Mouse (Mus musculus): ENCODE data around the gene Pik3ap1. TPM values are rescaled to one million over a fixed set of nuclear protein-coding genes. Genes with fewer than 3 reads are reported as not detected.

The Pik3ap1 gene
- polyA plus RNA-seq, 1 experiment from 2014 or later, result 2.8 TPM

DNA sequence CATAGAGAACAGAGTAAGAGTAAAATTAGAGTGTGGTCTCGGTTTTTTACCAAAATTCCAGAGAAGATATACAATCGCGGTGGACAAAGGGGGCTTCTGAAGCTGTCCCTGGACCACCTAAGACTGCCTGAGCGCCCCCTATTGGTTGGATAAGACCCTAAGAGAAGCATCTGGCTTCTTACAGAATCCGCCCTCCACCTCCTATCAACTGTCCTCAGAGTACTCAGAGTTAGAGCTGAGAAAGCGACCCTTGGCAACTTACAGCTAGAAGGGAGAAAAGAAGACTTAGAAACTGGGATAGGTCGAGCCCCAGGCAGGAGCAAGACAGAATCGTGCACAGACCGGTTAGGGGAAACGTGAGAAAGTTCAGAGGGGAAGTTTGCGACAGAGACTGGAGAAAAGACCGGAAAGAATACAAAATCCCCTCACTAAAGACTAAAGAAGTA, 473 bp downstream of the Pik3ap1 start:
- H3K27me3 ChIP-seq, result peaks cover 2% of the 10 kb centered on the region; the same call in 1 of the 2 replicates
- peaks cover 19% of the 10 kb centered on the region for H3K4me1 ChIP-seq
- no peak overlapping the region for H3K27ac ChIP-seq
- H3K4me3 ChIP-seq, result peak overlapping the region; percentile 48
- ATAC-seq (ENCODE audit: borderline replicate concordance, extremely low read depth, low FRiP score, low TSS enrichment), result no peak
- no peaks in the 10 kb centered on the region for H3K9me3 ChIP-seq
- peak overlapping the region; percentile 98 for H3K4me2 ChIP-seq
- WGBS, result 12% methylated on average over 12 of the region's 12 CpGs
- H3K9ac ChIP-seq, result peak overlapping the region; percentile 50; the same call in 1 of the 2 replicates
- H3K36me3 ChIP-seq, result no peaks in the 10 kb centered on the region

DNA sequence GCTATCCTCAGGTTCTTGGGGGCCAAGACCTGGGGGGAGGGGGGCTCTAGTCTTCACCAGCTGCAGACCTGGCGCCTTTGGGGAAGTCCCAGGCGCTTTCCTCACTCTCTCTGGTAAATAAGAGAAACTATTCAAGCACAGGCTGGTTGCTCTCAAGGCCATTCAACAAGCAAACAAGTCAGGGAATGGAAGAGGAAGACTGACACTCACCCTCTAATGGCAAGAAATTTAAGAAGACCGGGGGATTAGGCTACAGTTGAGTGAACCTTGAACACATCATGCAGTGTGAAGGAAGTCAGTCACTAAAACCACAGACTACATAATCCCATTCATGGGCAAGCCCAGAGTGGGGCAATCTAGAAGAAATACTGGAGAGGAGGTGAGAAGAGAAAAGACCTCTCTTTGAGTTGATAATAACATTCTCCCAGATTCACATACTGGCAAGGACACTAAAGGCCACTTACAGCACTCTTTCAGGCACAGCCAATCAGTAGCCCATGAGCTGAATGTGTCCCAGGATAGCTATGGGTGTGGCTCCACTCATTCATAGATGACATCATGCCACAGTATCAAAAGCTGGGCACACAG, 2.4 kb downstream of the Pik3ap1 start:
- H3K36me3 ChIP-seq, result no peaks in the 10 kb centered on the region
- peaks cover 2% of the 10 kb centered on the region; the same call in 1 of the 2 replicates for H3K27me3 ChIP-seq
- ATAC-seq (ENCODE audit: borderline replicate concordance, extremely low read depth, low FRiP score, low TSS enrichment), result no peak
- H3K9me3 ChIP-seq, result no peaks in the 10 kb centered on the region
- WGBS, result 71% methylated on average over 3 of the region's 3 CpGs
- peaks cover 13% of the 10 kb centered on the region; the same call in 1 of the 2 replicates for H3K4me1 ChIP-seq
- no peak overlapping the region for H3K27ac ChIP-seq
- H3K4me3 ChIP-seq, result no peak overlapping the region
- H3K4me2 ChIP-seq, result no peak overlapping the region
- H3K9ac ChIP-seq, result no peak overlapping the region

DNA sequence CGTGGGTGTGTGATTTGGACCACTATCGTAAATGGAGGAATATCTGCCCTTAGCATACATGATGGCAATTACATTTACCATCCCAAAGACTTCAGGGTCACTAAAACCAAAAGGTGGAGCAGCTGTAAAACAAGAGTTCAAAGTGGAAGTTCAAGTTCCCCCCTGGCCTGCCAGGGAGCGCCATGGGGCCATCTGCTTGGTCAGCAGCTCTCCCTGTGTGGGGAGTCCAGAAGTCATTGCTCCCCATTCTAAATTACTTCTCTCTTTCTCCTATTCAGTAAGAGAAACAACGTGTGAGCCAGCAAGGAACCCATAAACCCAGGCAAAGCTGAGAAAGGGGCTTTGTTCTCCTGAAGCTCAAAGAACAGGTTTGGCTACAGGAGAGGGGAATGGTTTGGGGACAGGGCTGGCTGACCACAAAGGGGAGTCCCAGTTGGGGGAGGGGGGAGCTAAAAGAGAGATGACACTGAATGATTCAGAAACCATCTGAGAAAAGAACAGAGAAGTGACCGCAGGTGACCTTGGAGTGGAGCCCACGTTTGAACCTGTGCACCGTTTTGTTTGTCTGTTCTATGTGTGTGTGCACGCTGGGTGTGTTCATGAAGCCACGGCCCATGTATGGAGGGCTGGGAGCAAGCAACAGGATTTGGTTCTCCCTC, 3.2 kb downstream of the Pik3ap1 start:
- Histone ChIP-seq H3K27ac (no peak overlapping the region), H3K4me1 (peaks cover 13% of the 10 kb centered on the region; the same call in 1 of the 2 replicates), H3K4me3 (no peak overlapping the region), H3K4me2 (no peak overlapping the region), H3K9me3 (no peaks in the 10 kb centered on the region), H3K9ac (no peak overlapping the region), H3K27me3 (peaks cover 2% of the 10 kb centered on the region; the same call in 1 of the 2 replicates), H3K36me3 (no peaks in the 10 kb centered on the region)
- no peak for ATAC-seq (ENCODE audit: borderline replicate concordance, extremely low read depth, low FRiP score, low TSS enrichment)
- 62% methylated on average over 9 of the region's 9 CpGs for WGBS

DNA sequence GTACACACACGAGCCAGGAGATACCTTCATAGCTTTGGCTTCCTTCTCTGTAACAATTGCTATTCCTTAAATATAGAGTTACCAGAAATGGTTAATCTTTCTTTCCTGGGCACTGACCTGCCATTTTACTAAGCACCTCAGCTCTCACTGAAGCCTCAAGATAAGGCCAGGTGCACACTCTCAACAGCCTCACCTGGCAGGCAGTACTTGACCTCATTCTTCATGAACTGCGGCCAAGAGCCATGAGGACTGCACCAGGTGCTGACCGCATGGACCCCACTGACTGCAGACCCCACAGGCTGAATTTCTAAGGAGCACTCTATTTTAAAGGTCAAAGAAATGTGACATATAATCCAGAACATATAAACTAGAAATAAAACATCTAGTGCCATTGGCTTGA, 5.7 kb downstream of the Pik3ap1 start:
- 62% methylated on average over 3 of the region's 3 CpGs for WGBS
- ATAC-seq (ENCODE audit: borderline replicate concordance, extremely low read depth, low FRiP score, low TSS enrichment), result no peak

DNA sequence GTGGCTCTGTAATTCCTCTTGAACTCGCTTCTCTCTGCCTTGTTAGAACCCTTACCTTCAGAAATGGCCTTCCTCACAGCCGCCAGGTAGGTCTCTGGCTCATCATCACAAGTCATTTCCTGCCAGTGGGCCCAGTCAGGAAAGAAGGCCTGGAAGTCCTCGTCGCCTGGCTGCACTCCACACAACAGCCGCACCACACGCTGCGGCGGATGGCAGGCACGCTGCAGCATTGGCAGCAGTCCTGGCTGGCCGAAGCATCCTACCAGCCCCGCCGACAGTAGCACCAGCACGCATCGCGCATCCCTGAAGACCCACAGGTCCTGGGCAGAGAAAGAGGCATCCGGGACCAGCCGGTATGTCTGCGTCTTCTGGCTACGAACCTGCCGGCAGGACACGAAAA, 9.1 kb downstream of the Pik3ap1 start:
- Histone ChIP-seq H3K4me1 (no peaks in the 10 kb centered on the region), H3K9me3 (no peaks in the 10 kb centered on the region), H3K4me3 (no peak overlapping the region), H3K27me3 (no peaks in the 10 kb centered on the region), H3K4me2 (no peak overlapping the region), H3K27ac (no peak overlapping the region), H3K36me3 (no peaks in the 10 kb centered on the region), H3K9ac (no peak overlapping the region)
- WGBS, result 82% methylated on average over 21 of the region's 21 CpGs
- no peak for ATAC-seq (ENCODE audit: borderline replicate concordance, extremely low read depth, low FRiP score, low TSS enrichment)

More for the DNA sequence above, 5.7 kb downstream of the Pik3ap1 start:
- Histone ChIP-seq H3K27me3 (no peaks in the 10 kb centered on the region), H3K36me3 (no peaks in the 10 kb centered on the region), H3K9me3 (no peaks in the 10 kb centered on the region), H3K4me3 (no peak overlapping the region), H3K27ac (no peak overlapping the region), H3K9ac (no peak overlapping the region), H3K4me1 (no peaks in the 10 kb centered on the region), H3K4me2 (no peak overlapping the region)

DNA sequence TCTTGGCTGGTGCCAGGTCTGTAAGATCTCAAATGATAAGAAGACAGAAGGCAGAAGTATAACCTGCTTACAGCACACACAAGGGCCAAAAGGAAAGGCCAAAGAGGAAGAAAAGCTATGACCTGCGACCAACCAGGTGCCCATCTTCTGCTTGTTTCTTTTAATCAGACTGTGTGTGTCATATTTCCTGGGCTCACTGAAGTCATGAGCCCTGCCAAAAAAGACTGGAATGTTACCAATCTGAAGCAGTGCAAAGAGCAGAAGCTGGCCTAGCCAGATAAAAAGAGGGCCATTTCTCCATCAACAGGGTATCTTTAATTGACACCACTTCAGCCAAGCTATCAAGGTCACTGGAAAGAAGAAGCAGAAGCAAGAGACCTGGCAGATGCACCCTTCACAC, 9.8 kb downstream of the Pik3ap1 start:
- H3K4me3 ChIP-seq, result no peak overlapping the region
- no peaks in the 10 kb centered on the region for H3K27me3 ChIP-seq
- H3K9me3 ChIP-seq, result no peaks in the 10 kb centered on the region
- no peaks in the 10 kb centered on the region for H3K4me1 ChIP-seq
- no peak overlapping the region for H3K9ac ChIP-seq
- no peak overlapping the region for H3K4me2 ChIP-seq
- H3K36me3 ChIP-seq, result no peaks in the 10 kb centered on the region
- WGBS, result 70% methylated on average over 1 of the region's 1 CpGs
- no peak for ATAC-seq (ENCODE audit: borderline replicate concordance, extremely low read depth, low FRiP score, low TSS enrichment)
- H3K27ac ChIP-seq, result no peak overlapping the region

DNA sequence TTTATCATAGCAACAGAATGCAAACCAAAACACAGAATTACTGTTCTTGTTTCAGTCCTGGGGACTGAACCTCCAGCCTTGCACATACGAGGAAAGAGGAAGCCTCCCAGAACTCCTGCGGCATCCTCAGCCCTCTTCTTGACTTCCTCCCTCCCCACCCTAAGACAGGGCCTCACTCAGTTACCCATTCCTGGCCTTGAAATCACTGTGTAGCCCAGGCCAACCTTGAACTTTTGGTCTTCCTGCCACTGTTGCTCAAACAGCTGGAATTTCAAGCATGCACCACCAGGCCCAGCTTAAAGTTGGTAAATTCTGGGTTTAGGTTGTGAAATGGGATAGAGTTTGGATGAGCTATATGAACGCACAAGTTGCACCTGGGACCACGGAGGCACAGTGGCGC, 10.2 kb downstream of the Pik3ap1 start:
- no peaks in the 10 kb centered on the region for H3K9me3 ChIP-seq
- H3K4me3 ChIP-seq, result no peak overlapping the region
- no peaks in the 10 kb centered on the region for H3K4me1 ChIP-seq
- no peaks in the 10 kb centered on the region for H3K27me3 ChIP-seq
- no peak overlapping the region for H3K9ac ChIP-seq
- 84% methylated on average over 5 of the region's 5 CpGs for WGBS
- H3K36me3 ChIP-seq, result no peaks in the 10 kb centered on the region
- no peak overlapping the region for H3K4me2 ChIP-seq
- no peak for ATAC-seq (ENCODE audit: borderline replicate concordance, extremely low read depth, low FRiP score, low TSS enrichment)
- no peak overlapping the region for H3K27ac ChIP-seq

DNA sequence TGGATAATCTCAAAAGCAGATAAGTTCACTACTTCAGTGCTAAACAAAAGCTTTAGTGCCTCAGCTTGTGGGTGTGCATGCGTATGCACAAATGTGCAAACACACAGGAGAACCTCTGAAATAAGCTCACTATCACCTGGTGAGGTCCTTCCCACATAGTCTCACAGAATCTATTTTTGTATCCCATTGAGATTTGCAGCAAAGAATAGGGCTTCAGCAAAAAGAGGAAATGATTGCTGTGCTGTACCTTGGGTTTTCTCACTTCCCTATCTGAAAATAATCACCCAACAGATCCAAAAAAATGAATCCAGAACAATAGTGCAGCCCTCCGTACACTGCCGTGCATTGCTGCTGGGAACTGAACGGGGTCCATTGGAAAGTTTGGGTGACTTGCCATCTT, 12.6 kb downstream of the Pik3ap1 start:
- H3K27me3 ChIP-seq, result no peaks in the 10 kb centered on the region
- H3K36me3 ChIP-seq, result no peaks in the 10 kb centered on the region
- no peak overlapping the region for H3K27ac ChIP-seq
- ATAC-seq (ENCODE audit: borderline replicate concordance, extremely low read depth, low FRiP score, low TSS enrichment), result no peak
- no peak overlapping the region for H3K9ac ChIP-seq
- H3K4me2 ChIP-seq, result no peak overlapping the region
- no peak overlapping the region for H3K4me3 ChIP-seq
- no peaks in the 10 kb centered on the region for H3K9me3 ChIP-seq
- 83% methylated on average over 4 of the region's 4 CpGs for WGBS
- H3K4me1 ChIP-seq, result no peaks in the 10 kb centered on the region

DNA sequence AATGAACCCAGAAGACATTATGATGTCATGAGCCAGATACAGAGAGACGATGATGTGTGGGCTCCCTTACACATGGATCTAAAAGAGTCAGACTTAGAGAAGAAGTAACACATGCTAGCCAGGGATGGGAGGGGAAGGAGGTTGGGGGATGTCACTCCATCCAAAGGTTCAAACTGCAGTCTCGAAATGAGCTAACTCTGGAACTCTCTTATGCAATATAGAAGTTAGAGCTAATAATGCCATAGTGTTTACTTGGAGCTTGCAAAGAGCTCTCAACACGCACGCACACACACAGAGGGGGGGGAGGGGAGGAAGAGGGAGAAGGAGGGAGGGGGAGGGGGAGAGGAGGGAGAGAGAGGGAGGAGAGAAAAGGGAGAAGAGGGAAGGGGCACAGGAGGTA, 13.5 kb downstream of the Pik3ap1 start:
- Histone ChIP-seq H3K27me3 (no peaks in the 10 kb centered on the region), H3K36me3 (no peaks in the 10 kb centered on the region), H3K9me3 (no peaks in the 10 kb centered on the region), H3K4me2 (no peak overlapping the region), H3K27ac (no peak overlapping the region), H3K4me3 (no peak overlapping the region), H3K4me1 (no peaks in the 10 kb centered on the region), H3K9ac (no peak overlapping the region)
- whole genome bisulfite sequencing, result 37% methylated on average over 4 of the region's 4 CpGs
- no peak for ATAC-seq (ENCODE audit: borderline replicate concordance, extremely low read depth, low FRiP score, low TSS enrichment)

DNA sequence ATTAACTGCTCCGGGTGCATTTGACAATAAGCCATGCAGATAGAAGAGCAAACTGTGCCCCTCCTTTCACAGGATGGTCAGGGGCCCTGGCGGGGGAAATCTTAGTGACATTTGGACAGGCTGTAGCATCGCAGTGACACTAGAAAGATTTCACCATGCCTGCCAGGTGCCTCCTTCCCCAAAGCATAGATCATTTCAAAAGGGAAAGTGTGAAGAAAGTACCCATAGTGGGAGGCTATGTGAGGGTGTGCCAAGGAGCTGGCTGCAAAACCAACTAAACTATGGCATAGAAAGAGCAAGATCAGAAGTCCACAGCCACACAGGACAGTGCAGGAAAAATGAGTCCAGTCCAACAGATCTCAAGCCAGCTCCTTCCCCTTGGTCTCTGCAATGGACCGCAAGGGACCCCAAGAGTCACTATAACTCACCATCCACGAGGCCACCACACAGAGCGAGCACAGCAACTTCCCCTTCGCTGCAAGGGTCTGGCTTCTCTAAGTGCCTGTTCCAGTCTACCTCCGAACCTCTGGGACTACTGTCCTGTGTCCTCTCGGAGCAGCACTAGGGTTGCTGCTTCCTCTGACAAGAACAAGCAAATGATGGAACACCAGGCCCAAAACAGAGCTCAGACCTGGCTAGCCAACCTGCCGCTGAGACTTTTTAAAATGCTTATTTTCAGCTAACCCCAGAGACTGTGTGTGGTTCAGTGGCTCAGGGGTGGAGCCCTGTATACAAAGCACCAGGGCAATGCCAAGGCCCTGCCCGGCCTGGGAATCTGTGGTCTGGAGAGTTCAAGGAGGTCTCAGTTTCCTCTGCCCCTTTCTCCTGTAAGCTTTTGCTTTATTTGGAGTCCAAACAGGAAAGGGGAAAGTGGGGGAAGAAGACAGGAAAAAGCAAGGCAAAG, 15.1 kb downstream of the Pik3ap1 start:
- H3K4me1 ChIP-seq, result no peaks in the 10 kb centered on the region
- H3K9ac ChIP-seq, result no peak overlapping the region
- H3K27me3 ChIP-seq, result no peaks in the 10 kb centered on the region
- WGBS, result 76% methylated on average over 11 of the region's 11 CpGs
- no peak overlapping the region for H3K4me3 ChIP-seq
- no peaks in the 10 kb centered on the region for H3K36me3 ChIP-seq
- H3K27ac ChIP-seq, result 0 out of 2 replicates have a peak overlapping the region, but pooled peaks have one; percentile 2
- ATAC-seq (ENCODE audit: borderline replicate concordance, extremely low read depth, low FRiP score, low TSS enrichment), result no peak
- no peaks in the 10 kb centered on the region for H3K9me3 ChIP-seq
- H3K4me2 ChIP-seq, result no peak overlapping the region

DNA sequence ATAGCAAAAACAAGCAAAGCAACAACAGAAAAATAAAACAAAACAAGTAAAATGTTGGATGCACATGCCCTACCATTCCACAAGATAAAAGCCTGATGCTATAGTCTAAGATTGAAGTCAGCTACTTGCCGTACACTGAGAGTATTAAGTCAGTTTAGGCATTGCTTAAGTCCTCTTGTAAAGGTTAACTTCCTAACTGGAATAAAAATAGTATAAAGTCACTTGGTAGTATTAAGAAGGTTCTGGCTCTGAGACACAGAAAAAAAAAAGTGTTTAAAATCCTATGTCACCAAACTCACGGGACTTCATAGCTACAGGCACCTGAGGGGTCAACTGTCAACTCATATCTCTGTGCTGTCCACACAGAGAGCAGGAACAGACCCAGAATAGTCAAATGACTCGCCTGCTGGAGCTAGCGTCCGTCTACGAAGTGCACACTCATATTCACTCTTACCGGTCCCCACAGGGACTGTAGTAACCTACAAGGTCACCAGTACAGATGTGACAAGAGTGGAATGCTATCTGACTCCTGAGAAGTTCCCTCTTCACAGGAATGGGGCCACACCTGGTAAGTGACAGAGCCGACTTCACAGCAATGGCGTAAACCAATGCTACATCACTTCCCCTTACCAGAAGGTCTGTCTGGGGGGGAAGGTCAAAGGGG, 17.9 kb downstream of the Pik3ap1 start:
- no peaks in the 10 kb centered on the region for H3K27me3 ChIP-seq
- no peak overlapping the region for H3K4me3 ChIP-seq
- no peaks in the 10 kb centered on the region for H3K9me3 ChIP-seq
- ATAC-seq (ENCODE audit: borderline replicate concordance, extremely low read depth, low FRiP score, low TSS enrichment), result no peak
- H3K27ac ChIP-seq, result no peak overlapping the region
- WGBS, result 58% methylated on average over 9 of the region's 9 CpGs
- H3K9ac ChIP-seq, result no peak overlapping the region
- no peaks in the 10 kb centered on the region for H3K4me1 ChIP-seq
- no peak overlapping the region for H3K4me2 ChIP-seq
- no peaks in the 10 kb centered on the region for H3K36me3 ChIP-seq

Measured in lung, embryonic 15.5 days (tissue).